Mouse (Mus musculus) left cerebral cortex, adult 8-10 months (tissue): ENCODE results near the gene Parn. TPM values are rescaled to one million over a fixed set of nuclear protein-coding genes. Genes with fewer than 3 reads are reported as not detected.
A peak's percentile ranks its signal among the peaks of the same experiment; 100 is the strongest.

Source experiments
- DNase-seq, 2 experiments: peaks; one replicate each; pipeline ENCODE4 v3.0.0; 2022; ENCODE audit warnings: low spot score in 2 of 2
- total RNA-seq, 4 experiments: library from RNA; stranded (reverse); gene quantifications; 2 replicates each; pipeline ENCODE4 v1.2.4; 2022

Parn gene
- total RNA-seq, 4 experiments from 2014 or later = 25.5 to 31.9 (median 28.1) TPM

DNA sequence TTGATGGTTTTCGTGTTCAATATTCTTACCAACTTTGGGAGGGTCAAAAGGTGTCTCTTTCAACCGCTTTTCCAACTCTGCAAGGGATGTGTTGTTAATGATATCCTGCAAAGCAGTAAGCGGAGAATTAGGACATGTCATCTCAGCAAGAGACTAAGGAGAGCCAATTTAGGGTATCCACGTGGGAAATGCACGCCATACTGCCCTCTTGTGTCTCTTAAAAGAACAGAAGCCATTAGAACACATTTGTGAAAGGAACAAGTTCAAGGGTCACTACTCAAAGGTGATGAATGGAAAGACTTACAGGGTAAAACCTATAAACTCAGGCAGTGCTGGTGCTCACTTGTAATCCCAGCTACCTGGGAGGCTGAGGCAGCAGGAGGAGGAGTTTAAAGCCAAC is 39.6 kb downstream of the Parn start:
- no peak for DNase-seq

DNA sequence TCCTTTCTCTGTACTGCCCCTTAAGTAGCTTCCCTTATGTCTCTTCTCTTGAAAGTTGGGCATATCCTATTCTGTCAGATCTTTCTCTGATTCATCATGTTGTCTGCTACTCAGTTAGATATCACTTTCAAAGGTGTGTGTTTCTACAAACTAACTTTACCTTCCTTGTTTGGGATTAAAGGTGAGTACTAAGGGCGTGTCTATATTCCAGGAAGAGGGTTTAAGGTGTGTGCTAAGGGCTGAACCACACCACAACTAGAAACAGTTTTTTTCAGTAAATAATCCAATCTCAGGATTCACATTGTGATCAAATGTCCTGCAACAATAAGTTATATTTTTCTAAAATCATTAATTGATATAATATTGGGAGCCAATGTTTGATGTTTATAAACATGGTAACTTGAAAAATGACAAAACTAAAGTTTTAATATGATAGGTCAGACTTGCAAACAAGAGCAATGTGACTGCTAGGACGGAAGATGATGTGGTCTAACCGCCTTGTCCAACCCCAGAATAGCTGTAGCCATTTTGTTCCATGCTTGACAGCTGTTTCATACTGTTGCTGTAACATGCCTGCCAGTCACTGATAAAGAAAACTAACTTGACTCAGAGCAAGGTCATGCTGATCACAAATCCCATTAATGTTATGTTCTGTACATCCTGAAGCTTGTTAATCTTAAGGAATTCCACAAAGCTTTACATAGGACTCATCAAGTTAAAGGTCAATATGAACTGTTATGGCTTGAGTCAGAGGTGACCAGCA is 46.0 kb downstream of the Parn start:
- no peak for DNase-seq

DNA sequence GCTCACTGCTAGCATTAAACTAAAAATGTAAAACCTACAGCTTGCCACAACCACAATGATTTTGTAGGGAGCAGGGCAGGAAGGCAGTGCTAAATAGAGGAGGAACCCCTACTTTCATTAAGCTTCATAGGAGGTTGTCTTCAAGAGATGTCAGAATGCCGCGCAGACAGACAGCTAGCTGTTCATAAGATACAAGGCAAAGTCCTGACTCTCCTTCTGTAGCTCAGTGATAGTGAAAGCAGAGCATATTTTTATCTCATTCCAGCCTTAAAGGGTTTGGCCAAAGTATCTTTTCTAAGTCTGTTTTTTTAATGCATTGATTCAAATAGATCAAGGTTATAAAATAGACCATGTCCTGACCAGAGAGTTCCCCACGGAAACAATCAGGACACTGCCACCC is 47.8 kb downstream of the Parn start:
- no peak for DNase-seq

DNA sequence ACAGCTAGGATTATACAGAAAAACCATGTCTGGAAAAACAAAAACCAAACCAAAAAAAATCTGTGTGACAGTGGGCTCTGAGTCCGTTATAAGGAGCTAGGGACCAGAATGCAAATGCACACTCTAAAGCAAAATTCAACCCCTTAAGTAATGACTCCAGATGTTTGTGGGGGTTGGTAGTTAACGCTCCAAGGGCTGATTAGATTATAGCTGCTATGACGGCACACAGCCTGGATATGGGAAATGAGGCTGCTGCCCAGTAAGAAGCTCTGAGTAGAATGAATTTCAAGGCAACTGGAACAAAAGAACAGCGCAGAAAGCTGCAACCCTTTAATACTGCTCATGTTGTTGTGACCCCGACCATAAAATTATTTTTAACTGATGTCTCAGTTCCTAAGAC is 52.7 kb downstream of the Parn start:
- no peak for DNase-seq

DNA sequence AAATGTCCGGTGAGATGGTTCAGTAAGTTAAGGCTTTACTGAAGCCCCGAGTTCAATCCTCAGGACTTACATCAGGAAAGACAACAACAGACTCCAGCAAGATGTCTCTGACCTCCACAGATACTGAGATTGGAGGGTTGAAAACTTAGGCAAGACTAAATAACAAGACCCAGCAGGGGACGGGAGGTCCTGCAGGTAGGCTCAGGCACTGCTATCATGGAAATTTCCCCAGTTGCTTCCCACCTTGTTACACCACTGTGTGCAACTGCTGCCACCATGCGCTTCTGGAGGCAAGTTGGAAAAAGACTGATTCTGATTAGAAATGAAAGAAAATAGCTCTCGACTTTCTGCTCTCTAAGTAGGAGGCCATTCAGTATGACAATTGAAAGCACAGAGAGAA is 55.4 kb downstream of the Parn start:
- DNase-seq = no peak

DNA sequence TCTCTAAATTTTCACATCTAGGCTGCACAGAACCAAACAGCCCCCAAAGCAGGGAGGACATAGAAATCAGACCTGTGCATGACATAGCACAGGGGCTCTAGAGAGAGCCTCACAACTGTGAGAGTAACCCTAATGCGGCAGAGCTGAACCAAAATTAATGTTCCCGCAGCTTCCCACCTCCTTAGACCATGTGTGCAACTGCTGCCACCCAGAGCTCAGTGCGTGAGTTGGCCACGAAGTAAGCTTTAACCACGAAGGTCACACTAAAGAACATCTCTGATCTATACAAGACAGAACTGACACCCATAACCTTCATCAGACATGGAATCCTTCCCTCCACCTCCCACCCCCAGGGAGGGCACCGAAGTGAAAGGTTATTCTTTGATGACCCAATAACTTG is 55.9 kb downstream of the Parn start:
- DNase-seq = no peak

DNA sequence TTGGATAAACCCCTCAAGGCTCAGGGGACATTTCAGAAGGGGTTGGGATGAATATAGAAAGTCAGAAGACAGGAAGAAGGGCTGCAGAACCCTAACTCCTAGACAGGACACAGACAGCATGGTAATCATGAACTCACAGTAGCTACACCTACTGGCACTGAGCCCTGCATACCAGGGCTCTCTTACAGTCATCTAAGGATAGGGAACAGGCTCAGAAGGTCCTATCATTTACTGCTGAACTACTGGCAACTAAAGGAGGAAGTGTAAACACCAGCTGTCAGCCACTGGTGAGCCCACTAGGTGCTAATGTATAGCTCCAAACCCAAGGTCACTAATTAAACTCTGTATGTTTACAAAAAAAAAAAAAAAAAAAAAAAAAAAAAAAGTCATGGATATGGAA is 56.6 kb downstream of the Parn start:
- no peak for DNase-seq

DNA sequence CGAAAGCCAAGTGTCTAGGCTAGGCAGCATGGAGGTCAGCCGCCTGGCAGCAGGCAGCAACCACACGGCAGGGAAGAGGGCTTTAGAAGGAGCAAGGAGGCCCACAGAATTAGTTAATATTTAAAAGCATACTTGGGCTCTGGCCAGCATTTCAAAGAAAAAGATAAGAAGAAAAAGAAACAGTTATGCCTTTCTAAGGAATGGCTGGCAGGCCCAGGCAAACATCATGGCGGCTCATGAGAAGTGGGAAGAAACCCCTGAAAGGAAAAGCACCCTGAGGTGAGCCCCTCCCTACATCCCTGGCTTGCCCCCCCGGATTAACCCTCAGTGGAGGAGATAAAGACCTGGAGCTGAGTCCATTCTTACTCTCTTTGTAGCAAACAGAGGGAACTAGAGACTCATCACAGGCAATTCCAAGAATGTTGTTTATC is 57.0 kb downstream of the Parn start:
- no peak for DNase-seq

DNA sequence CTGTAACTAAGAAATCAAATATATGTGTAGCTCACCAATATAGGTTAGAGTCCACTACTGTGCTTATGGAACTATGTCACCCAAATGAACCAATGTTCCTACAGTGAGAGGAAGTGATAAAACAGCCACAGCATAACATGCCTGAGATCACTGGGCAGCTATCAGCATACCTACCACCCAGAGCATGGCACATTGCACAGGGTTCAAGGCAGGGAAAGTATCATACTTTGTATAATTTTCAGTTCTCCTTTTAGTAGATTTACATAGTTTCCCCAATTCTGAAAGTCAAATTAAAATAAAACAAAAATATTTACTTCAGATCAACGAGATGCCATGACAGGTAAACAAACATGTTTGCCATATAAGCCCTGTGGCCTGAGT is 59.3 kb downstream of the Parn start:
- no peak for DNase-seq

DNA sequence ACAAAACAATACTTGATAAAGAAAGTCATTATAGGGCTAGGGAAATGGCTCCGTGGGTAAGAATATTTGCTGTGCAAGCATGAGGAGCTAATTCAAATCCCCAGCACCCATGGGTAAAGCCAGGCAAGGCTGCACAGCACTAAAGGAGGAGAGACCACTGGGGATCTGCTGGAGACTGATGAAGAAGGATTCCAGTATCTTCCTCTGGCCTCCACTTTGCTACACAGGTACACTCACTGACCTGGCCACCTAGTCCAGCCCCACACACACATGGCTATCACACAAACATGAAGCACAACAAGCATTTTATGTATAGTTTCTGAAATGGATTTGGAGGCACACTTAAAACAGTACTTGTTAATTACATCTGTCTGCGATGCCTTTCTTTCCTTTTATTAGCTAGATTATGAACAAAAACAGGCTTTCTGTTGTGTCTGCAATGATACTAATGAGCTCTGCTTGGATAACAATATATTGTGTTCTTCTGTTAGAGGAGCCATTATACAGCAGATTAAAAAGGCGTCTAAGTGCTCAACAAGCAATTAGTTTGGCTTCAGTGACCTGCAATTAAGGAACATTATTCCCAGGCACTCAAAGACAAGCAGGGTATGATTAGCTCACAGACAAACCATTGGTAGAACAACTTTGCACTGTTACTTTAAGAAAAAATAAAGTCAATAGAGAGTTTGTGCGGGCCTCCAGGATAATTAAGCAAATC is 59.8 kb downstream of the Parn start:
- DNase-seq = no peak

DNA sequence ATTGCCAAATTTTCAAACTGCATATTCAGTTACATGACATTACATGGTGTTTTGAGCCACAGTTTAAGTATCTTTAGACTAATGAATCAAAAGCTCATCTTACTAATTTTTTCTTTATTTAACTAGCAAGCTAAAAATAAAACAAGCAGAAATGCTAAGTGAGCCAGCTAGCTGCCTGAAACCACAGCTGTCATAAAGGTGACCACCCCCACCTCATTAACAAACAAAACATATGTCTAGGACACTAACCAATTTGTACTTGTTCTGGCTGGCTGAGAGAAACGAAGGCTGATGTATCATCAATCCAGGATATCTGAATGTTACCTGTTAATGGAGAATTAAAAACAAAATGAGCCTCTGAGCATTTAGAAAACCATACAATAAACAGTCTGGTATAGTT is 65.2 kb downstream of the Parn start:
- DNase-seq = no peak

DNA sequence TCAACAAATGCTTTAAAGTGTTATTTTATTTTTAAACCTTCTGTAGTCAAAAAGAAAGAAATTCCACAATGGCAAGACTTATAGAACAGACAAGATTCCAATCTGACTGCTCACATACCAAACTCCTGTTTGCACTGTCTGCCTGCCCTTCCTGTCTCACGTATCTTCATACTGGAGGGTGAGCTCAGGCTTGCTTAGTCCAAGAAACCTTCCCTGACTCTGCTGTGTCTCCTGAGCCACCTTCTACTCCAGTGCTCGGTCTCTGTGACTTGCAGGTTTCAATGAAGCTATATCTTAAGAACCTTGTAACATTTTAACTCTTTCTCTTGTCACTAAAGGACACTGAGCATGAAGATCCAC is 78.9 kb downstream of the Parn start:
- no peak for DNase-seq

DNA sequence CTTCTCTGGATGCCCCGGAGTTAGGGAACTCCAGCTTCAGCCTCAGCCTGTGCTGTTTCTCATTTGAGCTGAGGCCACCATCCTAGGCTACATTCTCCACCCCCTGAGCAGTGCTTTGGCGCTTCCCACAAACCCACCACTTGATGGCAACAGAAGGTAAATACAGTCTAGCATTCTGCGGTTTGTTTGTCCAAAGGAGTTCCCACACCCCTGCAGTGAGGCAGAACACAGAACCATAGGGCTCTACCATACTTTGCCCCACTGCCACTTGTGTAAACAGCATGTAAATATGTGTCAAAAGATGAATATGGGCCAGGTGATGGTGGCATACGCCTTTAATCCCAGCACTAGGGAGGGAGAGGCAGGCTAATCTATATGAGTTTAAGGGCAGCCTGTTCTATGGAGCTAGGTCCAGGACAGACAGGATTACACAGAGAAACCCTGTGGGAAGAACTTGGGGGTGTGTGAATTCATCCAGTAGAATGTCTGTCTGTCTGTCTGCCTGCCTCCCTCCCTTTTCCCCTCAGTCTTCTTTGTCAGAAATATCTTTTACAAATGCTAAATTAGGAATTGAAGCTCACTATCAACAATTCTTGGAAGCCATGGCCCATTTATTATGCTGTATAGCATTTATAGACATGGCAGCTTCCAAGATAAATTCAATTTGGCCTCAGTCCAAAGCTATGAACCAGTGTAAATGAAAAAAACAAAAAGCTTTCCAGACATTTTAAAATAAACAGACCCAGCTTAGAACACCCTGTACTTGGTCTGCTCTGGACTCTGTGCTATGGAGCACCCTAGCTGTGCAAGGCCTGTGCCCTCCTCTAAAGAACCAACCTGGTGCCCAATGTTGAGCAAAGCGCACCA is 79.6 kb downstream of the Parn start:
- no peak for DNase-seq

DNA sequence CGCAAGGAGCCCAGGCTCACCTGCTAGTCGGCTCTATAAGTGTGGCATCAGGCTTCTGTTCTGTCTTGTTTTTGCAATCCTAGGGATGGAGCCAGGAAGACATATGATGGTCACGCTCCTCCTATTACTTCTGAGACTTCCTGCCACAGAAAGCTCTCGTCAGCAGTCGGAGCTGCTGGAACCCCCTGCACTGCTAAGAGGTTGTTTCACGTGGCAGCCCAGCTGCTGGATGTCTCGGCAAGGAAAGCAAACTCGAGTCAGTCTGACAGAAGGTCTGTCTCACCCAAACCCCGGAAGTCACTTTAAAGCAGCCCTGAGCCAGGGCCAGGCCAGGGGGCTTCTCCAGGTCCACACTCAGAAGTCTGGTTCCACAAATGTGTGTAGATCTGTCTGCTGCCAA is 82.7 kb downstream of the Parn start:
- DNase-seq = no peak

DNA sequence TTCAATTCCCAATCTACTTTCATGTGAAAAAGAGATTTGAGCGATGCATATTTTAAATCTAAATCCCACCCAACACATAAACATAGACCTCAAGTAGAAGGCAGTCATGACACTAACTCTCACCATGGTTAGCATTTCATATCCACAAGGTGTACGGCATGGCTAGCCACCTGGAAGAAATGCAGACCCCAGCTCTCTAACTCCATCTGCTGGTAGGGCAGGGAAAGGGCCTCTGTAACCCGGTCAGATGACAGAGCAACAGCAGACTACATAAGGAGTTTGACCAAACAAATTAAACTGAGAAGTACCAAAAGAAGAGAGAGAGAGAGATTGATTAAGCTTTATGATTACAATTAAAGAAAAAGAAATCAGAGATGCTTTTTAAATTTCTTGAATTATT is 87.2 kb downstream of the Parn start:
- DNase-seq = no peak

DNA sequence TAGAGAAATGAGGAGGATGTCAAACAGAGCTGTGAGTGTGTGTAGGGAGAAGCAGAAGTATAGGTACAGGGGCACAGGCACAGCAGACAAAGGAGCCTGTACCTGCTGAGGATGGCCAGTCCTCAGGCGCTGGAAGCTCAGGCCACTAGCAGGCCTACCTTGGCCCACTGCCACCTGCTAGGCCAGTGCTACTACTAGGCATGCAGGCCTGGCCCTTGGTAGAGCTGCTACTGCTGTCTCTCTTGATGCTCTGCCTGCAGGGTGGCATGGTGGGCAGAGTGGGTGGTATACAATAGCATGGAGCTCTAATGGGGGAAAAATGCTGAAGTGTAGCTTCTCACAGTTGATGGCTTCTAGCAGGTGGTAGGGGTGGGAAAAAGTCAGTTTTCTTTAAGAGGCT is 88.0 kb downstream of the Parn start:
- no peak for DNase-seq

DNA sequence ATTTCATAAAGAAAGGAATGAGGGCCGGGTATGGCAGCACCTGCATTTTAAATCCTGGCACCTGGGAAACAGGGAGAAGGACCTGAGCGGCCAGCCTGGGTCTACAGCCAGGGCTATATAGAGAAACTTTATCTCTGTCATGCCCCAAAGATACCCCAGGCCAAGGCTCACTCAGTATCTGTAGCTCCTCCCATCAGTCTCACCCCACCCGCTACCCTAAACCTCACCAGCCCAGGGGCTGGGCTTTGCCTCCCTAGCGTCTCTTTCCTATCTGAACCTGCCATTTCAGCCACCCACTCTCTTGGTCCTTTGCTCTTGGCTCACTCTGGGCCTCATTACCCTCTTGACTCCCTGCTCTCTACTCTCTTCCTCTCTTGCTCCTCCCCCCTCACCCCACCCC is 92.7 kb downstream of the Parn start:
- DNase-seq = no peak

DNA sequence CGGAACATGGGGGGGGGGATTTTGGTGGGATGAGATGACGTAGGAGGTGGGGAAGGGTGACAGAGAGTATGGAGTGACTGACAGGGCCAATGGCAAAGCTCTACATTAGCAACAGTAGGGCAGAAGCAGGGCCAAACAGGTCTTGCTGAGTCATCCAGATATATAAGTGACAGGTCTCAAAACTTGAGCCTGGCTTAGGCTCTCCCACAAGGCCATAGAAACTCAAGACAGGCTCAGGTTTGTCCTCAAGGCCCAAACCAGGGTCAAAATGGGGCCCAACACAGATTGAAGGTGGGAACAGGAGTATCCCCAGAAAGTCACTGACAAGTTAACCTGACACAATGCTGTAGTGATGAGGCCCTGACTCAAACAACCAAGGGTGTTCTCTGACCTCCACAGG is 99.7 kb downstream of the Parn start:
- DNase-seq = no peak

DNA sequence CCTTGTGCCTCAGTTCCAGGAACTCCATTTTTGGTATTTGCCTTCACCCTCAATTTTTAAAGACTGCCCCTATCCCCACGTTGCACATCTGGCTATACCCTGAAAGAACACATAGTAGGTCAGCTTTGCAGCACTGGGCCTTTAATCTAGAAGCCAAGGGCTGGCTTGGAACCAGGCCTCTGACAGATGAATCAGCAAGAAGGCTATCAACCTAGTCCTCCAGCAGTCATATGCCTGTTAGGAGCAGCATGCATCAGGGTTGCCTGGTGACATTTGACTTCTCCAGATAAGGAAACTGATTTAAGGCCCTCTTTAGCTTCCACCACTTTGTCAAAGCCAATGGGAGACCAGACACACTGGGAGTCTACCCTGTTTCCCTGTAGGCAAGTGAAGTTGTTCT is 100.4 kb downstream of the Parn start:
- no peak for DNase-seq

DNA sequence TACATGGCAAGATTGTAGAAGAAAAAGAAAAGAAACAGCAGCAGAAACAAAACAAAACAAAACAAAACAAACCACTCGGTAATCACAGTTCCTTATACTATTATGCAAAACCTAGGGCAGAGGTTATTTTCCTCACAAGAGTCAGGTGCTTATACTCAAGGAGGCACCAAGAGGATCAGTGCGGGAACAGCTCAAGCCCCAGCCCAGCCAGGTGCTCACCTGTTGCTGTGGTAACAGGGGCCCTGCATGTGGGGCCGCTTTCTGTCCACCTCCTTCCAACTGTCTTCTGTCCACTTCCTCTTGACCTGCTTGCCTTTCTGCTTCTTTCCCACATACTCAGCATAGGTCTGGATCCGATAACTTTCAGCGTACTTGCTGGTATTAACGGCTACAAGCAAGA is 101.6 kb downstream of the Parn start:
- no peak for DNase-seq

DNA sequence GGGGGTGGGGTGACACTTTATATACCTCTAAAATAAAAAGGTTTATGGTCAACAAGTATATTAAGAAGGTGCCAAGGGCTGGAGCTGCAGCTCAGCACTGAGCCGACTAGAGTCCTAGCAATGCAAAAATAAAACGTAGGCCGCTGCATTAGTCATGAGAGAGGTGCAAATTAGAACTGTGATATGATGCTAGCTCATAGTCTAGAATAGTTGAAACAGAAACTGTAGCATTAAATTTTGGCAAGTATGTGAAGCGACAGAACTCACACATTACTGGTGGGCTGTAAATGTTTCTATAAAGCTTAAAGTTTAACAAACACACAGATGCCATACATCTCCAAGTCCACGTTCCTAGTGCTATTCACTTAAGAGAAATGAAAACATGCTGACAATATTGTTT is 102.7 kb downstream of the Parn start:
- DNase-seq = peak in 1 of 2 experiments; percentile 34

DNA sequence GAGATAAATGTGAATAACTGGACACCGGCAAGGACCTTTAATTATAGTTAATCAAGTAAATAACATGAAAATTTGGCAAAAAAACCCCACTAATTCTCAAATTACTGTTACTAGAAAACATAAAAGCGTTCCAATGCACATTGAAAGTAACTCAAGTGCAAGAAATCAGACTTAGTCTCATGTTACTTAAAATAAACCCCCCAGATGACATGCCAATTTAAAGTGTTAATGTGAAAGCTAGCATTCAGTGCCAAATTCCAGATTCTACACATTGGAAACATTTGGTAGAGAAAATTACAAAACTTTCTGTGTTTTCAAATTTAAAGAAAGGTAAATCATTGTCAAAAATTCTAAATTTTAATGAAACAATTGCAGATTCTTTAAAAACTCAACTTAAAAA is 110.2 kb downstream of the Parn start:
- no peak for DNase-seq
